Mouse (Mus musculus) spleen, adult 2 months (tissue): Measurements from ENCODE around the gene Ror1.

Experiments used
- CTCF ChIP-seq: fragments of 200-500 bp; IDR thresholded peaks from 2 replicates; pipeline ENCODE4 v1.5.1; 2011; ENCODE audit warnings: mild to moderate bottlenecking, inconsistent platforms; ENCODE audit not compliant: insufficient read depth, insufficient read length, insufficient replicate concordance; ENCODE audit errors: extremely low read depth
- POLR2A ChIP-seq: fragments of 200-500 bp; IDR thresholded peaks from 2 replicates; pipeline ENCODE4 v1.6.1; 2011; ENCODE audit warnings: low read depth, low read length, inconsistent platforms

DNA sequence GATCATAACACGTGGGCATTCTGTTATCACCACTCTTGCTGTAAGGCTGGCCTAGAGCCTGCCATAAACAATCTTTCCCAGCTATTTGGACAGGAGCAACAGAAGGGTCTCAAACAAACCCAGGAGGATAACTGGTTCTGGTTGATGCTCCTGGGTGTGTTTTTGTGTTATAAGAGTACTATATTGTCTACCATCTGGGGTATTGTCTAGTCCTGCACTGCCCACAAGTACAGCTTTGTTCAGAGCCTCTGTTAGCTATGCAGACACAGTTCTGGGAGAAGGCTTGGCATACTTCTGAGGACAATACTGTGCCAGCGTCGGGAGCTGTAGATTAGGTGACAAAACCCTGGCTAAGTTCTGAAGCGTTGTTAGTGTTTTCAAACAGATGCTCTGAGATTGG is 113.5 kb downstream of the Ror1 start:
- no peak for TF ChIP-seq CTCF
- no peak for TF ChIP-seq POLR2A
